Mouse (Mus musculus) thymus, adult 18-20 months (tissue): Measurements from ENCODE around the gene Stx8.

ENCODE experiments used
- DNase-seq, 2 experiments: peaks; one replicate each; pipeline ENCODE4 v3.0.0; 2022; ENCODE audit warnings: mixed read lengths in 2 of 2

The Stx8 gene

DNA sequence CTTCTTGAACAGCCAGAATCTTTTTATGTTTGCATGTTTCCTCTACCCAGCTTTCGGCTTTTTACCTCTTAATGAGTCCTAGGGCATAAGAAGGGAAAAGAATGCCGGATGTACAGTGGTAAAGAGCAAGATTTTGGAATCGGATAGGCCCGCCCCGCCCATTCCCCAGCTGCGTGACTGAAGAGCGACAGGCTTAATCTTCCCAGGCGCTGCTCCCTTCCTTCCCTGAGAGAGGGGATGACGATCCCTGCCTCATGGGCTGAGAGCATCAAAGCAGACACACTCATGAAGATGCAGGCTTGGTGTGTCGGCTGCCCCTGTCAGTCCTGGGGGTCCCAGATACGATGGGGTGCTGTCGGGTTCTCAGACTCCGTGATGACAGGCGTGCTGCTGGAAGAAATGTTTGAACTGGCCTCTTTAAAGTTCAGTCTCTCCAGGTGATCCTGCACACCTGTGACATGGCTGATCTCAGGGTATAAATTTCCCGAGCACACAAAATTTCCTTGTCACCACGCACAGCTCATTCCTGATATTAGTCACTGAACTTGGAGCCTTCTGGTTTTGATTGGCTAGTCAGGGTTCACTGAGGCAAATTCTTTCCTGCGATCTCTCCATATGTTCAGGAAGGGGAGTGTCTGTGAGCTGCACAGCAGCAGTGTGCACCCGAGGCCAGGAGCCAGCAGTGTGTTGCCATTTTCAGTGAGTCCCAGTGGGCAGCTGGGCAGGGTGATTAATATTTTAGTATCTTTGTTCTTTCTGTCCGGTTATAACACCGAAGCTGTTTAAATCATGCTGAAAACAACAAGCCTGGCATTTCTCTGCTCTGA lies 70.4 kb downstream of the Stx8 start:
- DNase-seq, result no peak

DNA sequence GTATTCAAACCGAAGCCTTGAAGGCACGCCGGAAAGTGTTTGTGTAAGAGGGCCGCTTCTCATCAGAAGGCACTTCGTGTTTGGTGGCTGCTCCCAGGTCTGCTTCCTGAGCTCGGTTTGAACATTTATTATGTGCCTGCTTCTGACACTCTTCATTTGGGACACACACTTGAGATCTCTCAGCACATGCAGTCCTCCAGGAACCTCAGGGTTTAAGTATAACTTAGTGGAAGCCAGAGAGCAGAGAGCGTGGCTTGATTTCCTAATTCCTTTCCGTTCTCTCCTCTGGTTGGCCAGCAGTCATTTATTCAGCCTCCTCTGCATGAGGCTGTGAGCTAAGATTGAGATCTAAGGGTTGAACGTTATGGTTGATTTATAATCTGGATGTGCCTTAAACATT lies 71.1 kb downstream of the Stx8 start:
- no peak for DNase-seq

DNA sequence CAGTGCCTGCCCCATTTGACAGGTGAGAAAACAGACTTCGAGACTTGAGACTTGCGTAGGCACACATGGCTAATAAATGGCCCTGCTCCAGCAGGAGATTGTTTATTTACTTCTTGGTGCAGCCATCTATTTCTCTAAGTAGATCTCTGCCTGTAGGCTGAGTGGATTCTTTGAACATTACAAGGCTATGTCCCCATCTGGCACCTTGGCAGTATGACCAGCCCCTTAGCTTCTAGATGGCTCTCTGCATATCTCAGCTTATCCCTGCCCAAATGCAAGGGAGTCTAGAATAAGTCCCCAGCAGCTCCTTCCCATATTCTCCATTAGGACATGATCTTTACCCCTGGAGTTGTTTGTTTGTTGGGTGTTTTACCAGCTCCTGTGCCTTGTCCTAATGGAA lies 72.1 kb downstream of the Stx8 start:
- DNase-seq, result no peak

DNA sequence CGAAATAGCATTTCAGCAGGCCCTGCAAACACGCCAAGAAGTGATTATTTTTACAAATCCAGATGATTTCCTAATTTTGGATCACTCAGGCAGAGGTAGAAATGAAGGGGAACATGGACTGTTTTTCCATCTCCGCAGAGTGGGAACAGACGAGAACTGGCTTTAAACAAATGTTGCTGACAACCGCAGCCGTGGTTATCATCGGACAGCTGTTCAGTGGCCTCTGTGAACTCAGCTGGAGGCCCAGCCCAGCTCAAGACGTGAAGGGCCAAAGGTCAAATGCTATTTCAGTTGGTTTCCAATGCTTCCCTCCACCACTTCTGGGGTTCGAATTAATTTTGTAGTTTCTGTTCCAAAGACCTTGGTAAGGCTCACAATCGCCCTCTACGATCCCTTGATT lies 78.2 kb downstream of the Stx8 start:
- DNase-seq, result no peak

DNA sequence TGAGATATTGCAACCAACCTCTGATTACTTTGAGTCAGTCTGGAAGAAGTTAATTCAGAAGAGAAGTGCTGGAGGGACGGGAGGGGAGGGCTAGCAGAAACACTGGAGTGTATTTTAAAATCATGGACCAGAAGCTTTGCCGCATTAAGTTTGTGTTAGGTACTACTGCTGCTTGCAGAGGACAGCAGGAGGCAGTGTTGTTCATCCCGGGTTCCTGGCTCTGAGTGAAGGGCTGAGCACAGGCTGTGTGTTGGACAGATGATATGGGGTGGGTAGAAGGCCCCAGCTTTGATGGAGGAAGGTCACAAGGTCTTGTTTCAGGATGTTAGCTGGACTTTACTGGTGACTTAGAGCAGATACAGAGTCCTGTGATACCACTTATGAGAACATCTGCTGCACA lies 80.9 kb downstream of the Stx8 start:
- peak in 1 of 2 experiments; percentile 14 for DNase-seq

DNA sequence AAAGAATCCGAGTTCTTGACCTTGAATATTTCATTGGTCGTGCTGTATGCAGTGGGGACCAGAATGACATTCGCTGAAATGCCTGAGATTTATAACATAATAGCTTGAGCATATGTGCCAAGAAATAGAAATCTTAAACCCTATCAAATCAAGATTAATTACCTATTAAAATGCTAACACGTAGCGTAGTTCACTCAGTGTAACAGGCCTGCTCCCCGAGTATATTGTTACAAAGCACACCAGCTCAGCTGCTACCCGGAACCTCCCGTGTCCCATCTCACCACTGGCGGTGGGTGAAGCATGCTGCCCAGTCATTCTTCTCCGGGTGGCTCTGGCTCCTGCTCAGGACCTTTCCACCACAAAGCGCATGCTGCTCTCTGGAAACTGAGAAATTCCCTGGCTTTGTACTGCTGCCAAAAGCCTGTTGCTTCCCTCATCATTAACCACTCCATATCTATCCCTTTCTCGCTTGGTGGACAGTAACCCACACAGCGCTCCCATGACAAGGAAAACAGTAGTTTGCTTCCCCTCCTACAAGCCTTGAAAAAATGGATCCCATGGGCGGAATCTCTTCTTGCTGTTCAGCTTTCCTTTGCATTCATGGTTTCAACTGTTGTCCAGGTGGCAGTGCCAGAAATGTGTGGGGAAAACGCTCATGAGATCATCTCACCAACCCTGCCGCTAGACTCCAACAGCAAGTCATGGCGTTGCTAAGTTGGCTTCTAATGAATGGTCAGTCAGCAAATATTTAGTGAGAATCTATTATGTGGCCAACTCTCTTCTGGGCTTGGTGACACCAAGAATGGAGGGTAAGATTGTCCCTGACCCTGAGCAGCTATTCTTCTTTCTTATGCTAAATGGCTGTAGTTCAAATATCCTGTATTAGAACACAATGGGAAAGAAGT lies 83.5 kb downstream of the Stx8 start:
- no peak for DNase-seq

DNA sequence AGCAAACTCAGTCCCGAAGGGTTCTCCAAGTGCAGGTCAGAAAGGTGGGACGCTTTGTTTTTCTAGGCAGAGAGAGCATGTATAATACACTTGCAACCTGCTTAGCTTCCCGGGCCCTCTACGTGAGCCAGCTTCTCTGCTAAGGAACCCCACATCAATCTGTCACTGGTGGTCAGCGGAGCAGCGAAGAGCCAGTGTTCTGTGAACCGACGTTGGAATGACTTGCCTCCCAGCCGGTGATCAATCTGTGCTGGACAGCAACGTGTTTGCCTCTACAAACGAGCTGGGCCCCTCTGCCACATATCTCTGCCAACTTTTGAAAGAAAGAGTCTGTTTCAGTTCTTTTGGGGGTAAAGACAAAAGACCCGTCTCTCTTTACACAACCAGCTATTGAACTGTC lies 84.7 kb downstream of the Stx8 start:
- DNase-seq, result no peak

DNA sequence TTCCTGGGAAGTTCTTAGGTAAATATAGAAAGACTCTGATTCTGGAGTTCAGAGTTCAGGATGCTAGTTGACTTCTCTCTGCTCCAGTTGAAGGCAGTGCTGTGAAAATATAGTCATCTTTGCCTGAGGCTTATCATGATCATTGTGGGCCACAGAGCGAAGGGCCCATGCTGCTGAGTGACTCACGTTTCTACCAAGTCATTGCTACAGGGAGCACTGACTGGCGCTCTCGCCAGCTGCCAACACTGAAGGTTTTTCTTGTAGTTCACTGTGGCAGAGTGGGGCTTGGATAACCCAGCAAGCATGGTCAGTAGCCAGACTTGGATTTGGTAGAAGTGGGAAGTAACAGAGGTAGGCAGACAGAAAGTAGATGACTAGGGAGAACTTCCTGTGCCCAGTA lies 85.3 kb downstream of the Stx8 start:
- DNase-seq, result no peak

DNA sequence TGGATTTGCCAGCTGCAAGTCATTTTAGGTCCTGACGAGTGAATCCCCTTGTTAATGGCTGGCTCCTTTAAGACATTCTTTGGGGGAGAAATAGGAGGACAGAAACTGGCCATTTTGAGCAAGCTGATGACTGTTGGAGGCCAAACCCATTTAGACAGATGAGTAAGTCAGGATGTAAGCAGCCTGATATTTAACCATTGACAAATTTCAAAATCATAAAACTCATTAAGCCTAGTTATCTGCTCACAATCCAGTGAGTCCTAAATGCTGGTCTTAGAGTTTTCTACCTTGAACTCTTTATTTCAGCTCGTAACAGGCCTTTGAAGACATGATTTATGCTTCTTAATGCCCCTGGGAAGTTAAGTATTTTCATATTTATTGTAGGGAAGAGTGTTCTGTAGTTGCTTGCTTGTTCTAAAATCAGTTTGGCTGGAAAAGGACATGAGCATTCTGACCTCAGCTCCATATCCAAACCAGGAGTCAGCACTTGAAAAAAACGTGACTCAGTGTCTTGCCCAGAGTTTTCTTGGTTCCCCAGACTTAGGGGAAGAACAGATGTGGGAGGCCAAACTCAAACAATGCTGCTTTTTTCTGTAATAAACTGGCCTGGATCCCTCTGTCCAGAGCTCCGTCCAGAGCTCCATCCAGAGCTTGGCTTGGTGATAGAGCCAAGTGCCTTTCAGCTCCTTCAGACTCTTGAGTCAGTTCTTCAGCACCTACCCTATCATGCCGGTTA lies 92.6 kb downstream of the Stx8 start:
- no peak for DNase-seq

DNA sequence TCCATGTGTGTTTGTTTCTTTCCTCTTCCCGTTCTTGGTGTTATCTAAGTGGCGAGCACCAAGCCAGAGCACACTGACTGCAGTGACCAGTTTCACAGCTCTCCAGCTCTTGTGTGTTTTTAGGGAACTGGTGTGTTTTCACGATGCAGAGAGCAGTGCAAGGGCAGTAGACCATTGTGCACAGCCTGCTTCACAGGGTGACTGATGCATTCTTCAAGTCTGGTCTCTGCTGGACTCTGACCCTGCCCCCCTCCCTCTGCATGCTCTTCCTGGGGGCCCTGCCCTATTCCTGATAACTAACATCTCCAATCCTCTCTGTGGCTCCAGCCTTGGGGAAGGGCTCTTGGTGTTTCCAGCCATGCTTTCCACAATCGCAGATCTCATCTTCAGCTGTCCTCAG lies 94.7 kb downstream of the Stx8 start:
- no peak for DNase-seq

DNA sequence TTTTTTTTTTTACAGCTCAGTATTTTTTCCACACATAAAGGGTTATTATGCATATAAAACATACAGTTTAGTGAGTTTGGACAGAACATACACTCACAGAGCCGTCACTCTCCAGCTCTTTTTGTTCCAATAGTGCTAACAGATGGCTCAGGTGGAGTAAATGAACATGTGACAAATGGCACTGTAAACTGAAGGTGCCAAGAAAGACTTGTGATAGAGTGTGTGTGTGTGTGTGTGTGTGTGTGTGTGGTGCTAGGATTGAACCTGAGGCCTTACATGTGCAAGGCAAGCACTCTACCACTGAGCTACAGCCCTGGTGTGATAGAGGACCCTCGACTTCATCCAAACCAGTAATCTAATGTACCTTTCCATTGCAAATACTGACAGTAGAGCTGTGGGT lies 96.1 kb downstream of the Stx8 start:
- no peak for DNase-seq

DNA sequence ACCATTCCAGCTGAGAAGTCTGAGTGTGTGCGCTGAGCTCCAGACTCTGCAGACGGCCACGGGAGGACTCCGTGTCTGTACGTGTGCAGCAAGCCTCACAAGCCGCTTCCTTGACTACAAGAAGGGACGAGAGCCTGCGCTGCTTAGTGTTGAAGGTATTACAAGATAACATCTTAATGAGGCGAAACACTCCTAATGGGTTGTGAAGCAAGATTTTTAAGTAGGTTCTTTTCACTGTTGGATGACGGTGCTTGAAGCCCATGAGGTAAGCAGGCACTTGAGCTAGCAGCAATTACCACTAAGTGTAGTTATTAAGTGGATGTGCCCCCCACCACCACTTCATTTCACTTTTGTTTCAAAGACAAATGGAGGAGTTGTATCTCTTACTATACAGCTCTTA lies 101.8 kb downstream of the Stx8 start:
- no peak for DNase-seq

DNA sequence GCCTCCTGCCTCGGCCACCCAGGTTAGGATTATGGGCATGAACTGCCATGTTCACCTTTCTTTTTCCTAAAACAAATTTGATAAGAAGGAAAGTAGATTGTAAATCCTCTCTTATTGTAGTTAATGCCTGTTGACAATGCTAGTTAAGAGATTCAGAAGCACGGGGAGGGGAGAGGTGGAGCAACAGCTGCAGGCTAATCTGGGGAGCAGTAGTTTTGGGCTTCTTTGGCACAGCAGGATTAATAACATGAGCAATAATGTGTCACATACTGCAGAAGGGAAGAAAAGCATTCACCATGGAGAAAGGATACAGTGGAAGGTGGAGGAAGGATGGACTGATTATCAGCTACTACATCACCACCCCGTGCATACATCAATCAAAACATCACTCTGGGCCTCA lies 104.1 kb downstream of the Stx8 start:
- no peak for DNase-seq

DNA sequence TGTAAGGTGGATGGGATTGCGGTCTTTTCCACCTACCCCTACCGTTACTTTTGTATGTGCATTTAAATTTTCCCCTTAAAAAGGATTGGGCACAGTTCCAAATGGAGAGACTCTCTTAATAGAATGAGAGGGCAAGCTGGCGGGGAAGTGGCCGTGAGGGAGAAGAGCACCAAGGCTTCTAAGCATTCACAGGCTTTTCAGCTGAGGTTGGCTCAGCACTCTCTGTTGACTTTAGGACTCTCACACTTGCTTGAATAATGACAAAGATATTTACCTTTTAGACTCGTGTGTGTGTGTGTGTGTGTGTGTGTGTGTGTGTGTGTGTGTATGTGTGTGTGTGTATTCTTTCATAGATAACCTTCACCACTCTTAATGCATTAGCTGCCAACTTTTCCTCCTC lies 105.8 kb downstream of the Stx8 start:
- DNase-seq, result no peak

DNA sequence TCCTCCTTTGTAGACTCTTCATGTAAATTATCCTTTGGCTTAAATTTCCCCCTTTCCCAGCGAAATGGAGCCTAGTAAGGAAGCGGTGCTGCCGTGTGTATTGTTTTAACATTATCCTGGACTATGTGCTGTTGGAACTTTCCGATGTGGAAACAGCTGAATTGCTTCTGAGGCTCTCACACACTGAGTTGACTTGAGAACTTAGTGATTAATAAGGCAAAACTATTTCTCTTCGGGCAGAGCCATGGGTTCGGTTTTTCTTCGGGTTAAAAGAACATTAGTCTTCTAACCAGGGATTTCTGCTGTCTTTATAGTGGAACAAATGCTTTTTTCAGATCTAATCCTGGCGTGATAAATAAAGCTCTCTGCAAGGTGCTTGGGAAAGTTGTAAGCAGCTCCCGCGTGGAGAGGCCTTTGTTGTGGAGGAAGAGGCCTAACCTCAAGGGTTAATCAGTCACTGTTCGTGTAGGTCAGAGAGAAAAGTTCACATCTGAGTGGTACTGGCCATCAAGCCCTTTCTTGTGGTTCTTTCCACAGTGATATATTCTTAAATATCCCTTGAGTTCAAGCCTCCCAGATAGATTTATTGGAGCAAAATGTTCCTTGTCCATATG lies 106.7 kb downstream of the Stx8 start:
- no peak for DNase-seq

DNA sequence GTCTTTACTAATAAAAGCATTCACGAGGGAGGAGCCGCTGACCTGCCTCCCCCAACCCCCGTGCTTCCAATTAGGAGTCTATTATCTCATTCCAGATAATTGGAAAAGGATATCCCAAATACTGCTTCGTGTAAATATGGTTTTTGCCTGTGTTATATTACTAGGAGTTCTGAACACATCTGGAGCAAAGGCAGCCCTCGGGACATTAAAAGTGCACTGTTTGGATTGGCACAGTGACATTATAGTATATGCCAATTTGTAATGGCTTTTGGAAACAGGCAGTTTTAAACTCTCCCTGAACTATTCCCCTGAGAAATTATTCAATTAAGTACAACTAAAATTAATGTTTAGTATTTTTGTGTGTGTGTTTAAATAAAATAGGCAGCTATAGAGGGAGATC lies 108.7 kb downstream of the Stx8 start:
- DNase-seq, result no peak

DNA sequence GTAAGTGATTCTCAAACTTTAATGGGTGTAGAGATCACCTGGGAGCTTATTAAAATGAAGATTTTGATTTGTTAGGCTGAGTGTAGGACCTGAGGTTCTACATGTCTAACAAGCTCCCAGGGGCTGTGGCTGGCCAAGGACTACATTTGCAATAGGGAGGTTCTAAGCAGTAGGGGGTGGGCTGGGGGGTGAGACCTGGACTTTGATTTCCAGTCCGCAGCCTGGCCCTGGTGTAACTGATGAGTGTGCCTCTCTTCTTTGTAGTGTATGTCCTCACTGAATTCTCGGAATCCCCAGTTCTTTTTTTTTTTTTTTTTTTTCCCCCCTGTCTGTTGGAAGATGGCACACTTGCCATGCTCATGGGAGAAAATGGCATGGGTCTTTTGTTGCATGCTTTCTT lies 109.3 kb downstream of the Stx8 start:
- DNase-seq, result no peak

DNA sequence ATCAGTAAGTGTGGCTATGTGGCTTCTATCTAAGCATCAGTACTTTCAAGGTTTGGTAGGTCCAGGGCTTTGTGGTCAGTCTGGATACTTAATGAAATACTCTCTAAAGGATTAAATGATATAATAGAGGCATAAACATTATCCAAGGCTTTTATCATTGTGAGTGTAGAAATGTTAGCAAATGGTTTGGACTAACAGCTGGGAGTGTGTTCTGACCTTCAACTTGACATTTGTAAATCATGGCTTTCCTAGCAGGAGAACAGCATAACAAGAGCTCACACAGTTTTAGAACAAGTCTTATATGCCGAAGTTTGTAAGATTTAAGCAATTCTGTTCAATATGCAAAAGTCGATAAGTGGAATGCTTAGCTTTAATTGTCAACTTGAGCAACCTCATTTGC lies 113.8 kb downstream of the Stx8 start:
- DNase-seq, result no peak

DNA sequence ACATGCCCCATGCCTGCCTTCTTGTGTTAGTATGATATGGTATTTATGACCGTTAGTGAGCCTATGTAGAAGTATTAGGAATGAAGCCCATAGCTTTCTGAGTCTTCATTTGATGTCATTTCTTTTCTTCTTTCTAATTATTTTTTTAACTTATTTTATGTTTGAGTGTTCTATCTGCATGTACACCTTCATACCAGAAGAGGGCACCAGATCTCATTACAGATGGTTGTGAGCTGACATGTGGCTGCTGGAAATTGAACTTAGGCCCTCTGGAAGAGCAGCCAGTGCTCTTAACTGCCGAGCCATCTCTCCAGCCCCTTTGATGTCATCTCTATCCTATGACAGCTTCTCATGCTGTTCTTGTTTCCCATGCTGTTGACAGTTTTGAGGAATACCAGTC lies 115.0 kb downstream of the Stx8 start:
- DNase-seq, result no peak

DNA sequence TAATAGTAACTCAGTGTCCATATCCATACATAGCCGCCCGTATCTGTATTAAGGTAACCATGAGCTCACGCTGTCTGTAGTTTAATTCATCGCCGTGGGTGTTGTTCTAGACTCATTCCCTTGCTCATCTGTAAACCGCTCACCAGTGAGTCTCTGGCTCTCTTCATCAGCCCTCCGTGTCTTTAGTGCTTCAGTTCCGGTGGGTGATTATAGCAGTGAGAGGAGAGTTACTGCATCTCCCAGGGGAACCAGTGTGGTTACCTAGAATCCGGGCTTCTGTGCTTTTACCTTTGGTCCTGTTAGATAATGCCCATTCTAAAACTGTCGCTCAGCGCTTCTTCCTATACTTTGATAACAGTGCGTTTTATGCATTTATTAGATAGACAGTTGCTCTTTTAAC lies 116.8 kb downstream of the Stx8 start:
- no peak for DNase-seq

DNA sequence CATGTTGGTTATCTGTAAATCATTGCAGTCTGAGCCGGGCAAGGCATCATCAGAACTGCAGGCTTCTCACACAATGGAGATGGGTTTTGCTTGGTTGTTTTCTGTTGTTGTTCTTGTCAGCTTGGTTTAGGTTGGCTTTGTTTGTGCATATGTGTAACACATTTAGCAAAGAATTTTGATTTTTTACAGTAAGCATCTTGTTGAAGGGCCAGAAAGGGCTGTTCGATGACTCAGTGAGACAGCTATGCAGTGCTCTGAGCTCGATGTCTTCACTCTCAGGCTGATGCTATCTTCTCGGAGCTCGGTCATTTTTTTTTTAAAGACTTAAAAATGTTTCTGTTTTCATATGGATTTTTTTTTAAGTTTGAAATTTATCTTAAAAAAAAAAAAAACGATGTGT lies 117.6 kb downstream of the Stx8 start:
- no peak for DNase-seq

DNA sequence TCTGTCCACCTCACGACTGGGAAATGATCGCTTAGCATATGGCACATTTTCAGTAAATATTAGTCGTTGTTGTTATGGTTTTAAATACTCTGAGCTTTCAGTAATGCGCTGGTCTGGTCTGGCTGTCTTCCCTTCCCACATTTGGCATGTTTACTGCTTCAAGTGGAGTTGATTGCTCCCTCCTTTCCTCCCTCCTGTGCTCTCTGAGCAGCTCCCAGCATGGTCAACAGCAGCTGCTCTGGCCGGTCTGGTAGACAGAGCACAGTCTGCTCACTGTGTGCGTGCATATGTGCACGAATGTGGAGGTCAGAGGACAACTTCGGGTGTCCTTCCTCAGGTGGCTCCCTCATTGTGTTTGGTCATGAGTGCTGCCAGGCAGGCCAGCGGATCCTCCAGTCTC lies 120.2 kb downstream of the Stx8 start:
- DNase-seq, result no peak

DNA sequence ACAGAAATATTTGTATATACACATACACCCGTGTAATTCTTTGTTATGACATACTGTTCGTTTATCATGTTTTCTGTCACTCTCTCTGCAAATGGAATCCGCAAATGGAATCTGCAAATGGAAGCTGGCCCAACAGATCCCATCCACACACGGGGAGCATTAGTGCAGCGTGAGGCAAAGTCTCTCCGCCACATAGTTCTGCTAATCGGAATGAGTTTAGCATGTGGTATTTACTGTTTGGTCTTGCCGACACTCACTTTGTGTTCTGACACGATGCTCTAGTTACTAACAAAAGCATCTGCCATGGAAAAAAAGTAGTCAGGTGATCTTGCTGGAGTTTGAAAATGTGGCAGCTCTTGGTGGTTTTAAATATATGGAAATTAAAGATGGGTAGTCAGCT lies 123.4 kb downstream of the Stx8 start:
- no peak for DNase-seq
